Mouse (Mus musculus): ENCODE measurements around the gene Rbm8a. TPM values are rescaled to one million over a fixed set of nuclear protein-coding genes. Genes with fewer than 3 reads are reported as not detected.

The Rbm8a gene
- polyA plus RNA-seq, 1 experiment, result 3.1 TPM

- Histone ChIP-seq H3K4me3 (ENCODE audit: extremely low read depth, insufficient read depth, insufficient read length) (no peak overlapping the region), H3K27me3 (ENCODE audit: control insufficient read depth, insufficient read depth, low read length) (no peaks in the 10 kb centered on the region), H3K36me3 (ENCODE audit: control insufficient read depth, insufficient read depth, low read length) (peaks cover 3% of the 10 kb centered on the region; the same call in 1 of the 2 replicates), H3K4me1 (ENCODE audit: control insufficient read depth, insufficient read depth, insufficient read length) (peaks cover 2% of the 10 kb centered on the region; the same call in 1 of the 2 replicates), H3K27ac (ENCODE audit: insufficient read depth, low read length) (no peak overlapping the region)
- WGBS, result 82% methylated on average over 1 of the region's 1 CpGs
- DNase-seq (ENCODE audit: low read depth in 1 of 2, low spot score in 2 of 2), result no peak
- TF ChIP-seq POLR2A (IDR thresholded peaks at IDR 0.05; ENCODE audit: low read depth, low read length) (no peak), CTCF (IDR thresholded peaks at IDR 0.05; ENCODE audit: extremely low read depth, insufficient read depth, insufficient read length, insufficient replicate concordance) (no peak)
Observed at GRCm38 (mm10) chr3:96634015-96634414, 4.3 kb downstream of the Rbm8a start.

- H3K27ac ChIP-seq (ENCODE audit: insufficient read depth, low read length), result peak within 1 kb of the TSS; percentile 65
- peaks cover 3% of the 10 kb centered on the region; the same call in 1 of the 2 replicates for H3K36me3 ChIP-seq (ENCODE audit: control insufficient read depth, insufficient read depth, low read length)
- H3K4me1 ChIP-seq (ENCODE audit: control insufficient read depth, insufficient read depth, insufficient read length), result peaks cover 2% of the 10 kb centered on the region; the same call in 1 of the 2 replicates
- DNase-seq (ENCODE audit: low read depth in 1 of 2, low spot score in 2 of 2), result peak; percentile 41 to 77
- TF ChIP-seq CTCF (IDR thresholded peaks at IDR 0.05; ENCODE audit: extremely low read depth, insufficient read depth, insufficient read length, insufficient replicate concordance) (no peak), POLR2A (IDR thresholded peaks at IDR 0.05; ENCODE audit: low read depth, low read length) (peak; percentile 14; the same call in 1 of the 2 replicates)
- H3K4me3 ChIP-seq (ENCODE audit: extremely low read depth, insufficient read depth, insufficient read length), result peak within 1 kb of the TSS; percentile 69
- WGBS, result 4% methylated on average over 60 of the region's 60 CpGs
- no peaks in the 10 kb centered on the region for H3K27me3 ChIP-seq (ENCODE audit: control insufficient read depth, insufficient read depth, low read length)
Observed at GRCm38 (mm10) chr3:96634928-96635879, 5.5 kb downstream of the Rbm8a start, which contains the start of the genes Pex11b and Gm42957. Pex11b (plus strand) TSS chr3:96635376. Gm42957 (plus strand) TSS chr3:96635474.

- Histone ChIP-seq H3K27ac (ENCODE audit: insufficient read depth, low read length) (peak overlapping the region; percentile 65), H3K27me3 (ENCODE audit: control insufficient read depth, insufficient read depth, low read length) (no peaks in the 10 kb centered on the region), H3K4me1 (ENCODE audit: control insufficient read depth, insufficient read depth, insufficient read length) (no peaks in the 10 kb centered on the region; the same call in 1 of the 2 replicates), H3K4me3 (ENCODE audit: extremely low read depth, insufficient read depth, insufficient read length) (peak overlapping the region; percentile 69), H3K36me3 (ENCODE audit: control insufficient read depth, insufficient read depth, low read length) (peaks cover 3% of the 10 kb centered on the region; the same call in 1 of the 2 replicates)
- no peak for DNase-seq (ENCODE audit: low read depth in 1 of 2, low spot score in 2 of 2)
- TF ChIP-seq POLR2A (IDR thresholded peaks at IDR 0.05; ENCODE audit: low read depth, low read length), result no peak
- no peak for TF ChIP-seq CTCF (IDR thresholded peaks at IDR 0.05; ENCODE audit: extremely low read depth, insufficient read depth, insufficient read length, insufficient replicate concordance)
- WGBS, result 6% methylated on average over 15 of the region's 15 CpGs
Observed at GRCm38 (mm10) chr3:96635906-96636305, 6.2 kb downstream of the Rbm8a start.

- Histone ChIP-seq H3K27me3 (ENCODE audit: control insufficient read depth, insufficient read depth, low read length) (no peaks in the 10 kb centered on the region), H3K4me1 (ENCODE audit: control insufficient read depth, insufficient read depth, insufficient read length) (no peaks in the 10 kb centered on the region; the same call in 1 of the 2 replicates), H3K4me3 (ENCODE audit: extremely low read depth, insufficient read depth, insufficient read length) (no peak overlapping the region), H3K36me3 (ENCODE audit: control insufficient read depth, insufficient read depth, low read length) (peaks cover 4% of the 10 kb centered on the region; the same call in 1 of the 2 replicates), H3K27ac (ENCODE audit: insufficient read depth, low read length) (no peak overlapping the region)
- TF ChIP-seq CTCF (IDR thresholded peaks at IDR 0.05; ENCODE audit: extremely low read depth, insufficient read depth, insufficient read length, insufficient replicate concordance) (no peak), POLR2A (IDR thresholded peaks at IDR 0.05; ENCODE audit: low read depth, low read length) (no peak)
- DNase-seq (ENCODE audit: low read depth in 1 of 2, low spot score in 2 of 2), result no peak
- WGBS, result 74% methylated on average over 11 of the region's 11 CpGs
Observed at GRCm38 (mm10) chr3:96636448-96636847, 6.7 kb downstream of the Rbm8a start.

GRCm38 (mm10) chr3:96639219-96639618 lies 9.5 kb downstream of the Rbm8a start:
- 78% methylated on average over 1 of the region's 1 CpGs for WGBS
- DNase-seq (ENCODE audit: low read depth in 1 of 2, low spot score in 2 of 2), result peak; percentile 31 to 77
- TF ChIP-seq CTCF (IDR thresholded peaks at IDR 0.05; ENCODE audit: extremely low read depth, insufficient read depth, insufficient read length, insufficient replicate concordance) (peak; percentile 65; the same call in 1 of the 2 replicates), POLR2A (IDR thresholded peaks at IDR 0.05; ENCODE audit: low read depth, low read length) (no peak)

GRCm38 (mm10) chr3:96645018-96645649 lies 15.4 kb downstream of the Rbm8a start, which contains the start of gene Itga10:
Itga10 (plus strand) TSS chr3:96645584.
- H3K27ac ChIP-seq (ENCODE audit: insufficient read depth, low read length), result no peak within 1 kb of the TSS
- no peak for TF ChIP-seq POLR2A (IDR thresholded peaks at IDR 0.05; ENCODE audit: low read depth, low read length)
- peak; percentile 19; the same call in 1 of the 2 replicates for TF ChIP-seq CTCF (IDR thresholded peaks at IDR 0.05; ENCODE audit: extremely low read depth, insufficient read depth, insufficient read length, insufficient replicate concordance)
- peaks cover 9% of the 10 kb centered on the region for H3K36me3 ChIP-seq (ENCODE audit: control insufficient read depth, insufficient read depth, low read length)
- no peaks in the 10 kb centered on the region for H3K27me3 ChIP-seq (ENCODE audit: control insufficient read depth, insufficient read depth, low read length)
- no peaks in the 10 kb centered on the region for H3K4me1 ChIP-seq (ENCODE audit: control insufficient read depth, insufficient read depth, insufficient read length)
- WGBS, result 80% methylated on average over 7 of the region's 7 CpGs
- DNase-seq (ENCODE audit: low read depth in 1 of 2, low spot score in 2 of 2), result peak in 1 of 2 experiments; percentile 31
- no peak within 1 kb of the TSS for H3K4me3 ChIP-seq (ENCODE audit: extremely low read depth, insufficient read depth, insufficient read length)

More at GRCm38 (mm10) chr3:96639219-96639618, 9.5 kb downstream of the Rbm8a start:
- no peaks in the 10 kb centered on the region for H3K27me3 ChIP-seq (ENCODE audit: control insufficient read depth, insufficient read depth, low read length)
- H3K4me3 ChIP-seq (ENCODE audit: extremely low read depth, insufficient read depth, insufficient read length), result no peak overlapping the region
- H3K36me3 ChIP-seq (ENCODE audit: control insufficient read depth, insufficient read depth, low read length), result peaks cover 7% of the 10 kb centered on the region; the same call in 1 of the 2 replicates
- H3K27ac ChIP-seq (ENCODE audit: insufficient read depth, low read length), result no peak overlapping the region
- no peaks in the 10 kb centered on the region; the same call in 1 of the 2 replicates for H3K4me1 ChIP-seq (ENCODE audit: control insufficient read depth, insufficient read depth, insufficient read length)

Data from spleen, adult 2 months (tissue).